Mouse (Mus musculus): ENCODE results near the gene Epb41.

Gene Epb41

DNA sequence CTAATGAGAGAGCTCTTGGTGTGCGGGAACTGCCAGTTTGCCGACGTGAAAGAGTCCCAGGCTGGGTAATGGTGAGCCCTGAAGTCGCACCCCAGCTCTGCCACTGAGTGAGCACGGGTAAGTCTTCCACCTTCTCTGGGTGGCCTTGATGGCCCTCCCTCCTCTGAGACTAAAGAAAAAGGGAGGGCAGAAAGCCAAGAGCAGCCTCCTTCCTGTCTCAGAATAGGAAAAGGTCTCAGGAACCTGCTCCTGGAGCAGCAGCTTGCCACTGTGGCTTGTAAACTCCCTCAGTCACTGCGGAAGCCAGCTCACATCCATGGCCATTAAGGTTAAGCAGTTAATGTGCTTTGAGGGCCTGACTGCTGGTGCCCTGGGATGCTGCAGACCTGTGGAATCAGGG, 189.7 kb downstream of the Epb41 start:
- no peak for DNase-seq (ENCODE audit: low read depth)

- DNase-seq (ENCODE audit: low read depth), result no peak
Observed at GRCm38 (mm10) chr4:131883571-131883970, 191.6 kb downstream of the Epb41 start.

- peak; percentile 29 for DNase-seq (ENCODE audit: low read depth)
Observed at GRCm38 (mm10) chr4:131881306-131881705, 193.8 kb downstream of the Epb41 start.

DNA sequence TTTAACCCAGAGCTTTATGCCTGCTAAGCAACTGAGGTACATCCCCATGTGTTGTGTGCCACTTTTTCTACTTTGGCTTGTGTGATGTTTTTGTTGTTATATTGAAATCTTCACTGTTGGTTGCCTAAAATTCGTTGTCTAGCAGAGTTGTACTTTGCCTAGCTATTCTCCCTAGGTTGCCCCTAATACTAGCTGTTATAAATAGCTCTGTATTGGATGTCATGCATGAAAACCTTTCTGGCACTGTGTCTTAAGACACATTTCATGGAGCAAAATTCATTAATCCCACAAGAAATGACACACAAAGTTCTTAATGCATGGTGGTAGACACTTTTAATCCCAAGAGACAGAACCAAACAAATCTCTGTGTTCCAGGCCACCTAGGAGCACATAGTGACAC, 195.4 kb downstream of the Epb41 start:
- no peak for DNase-seq (ENCODE audit: low read depth)

DNA sequence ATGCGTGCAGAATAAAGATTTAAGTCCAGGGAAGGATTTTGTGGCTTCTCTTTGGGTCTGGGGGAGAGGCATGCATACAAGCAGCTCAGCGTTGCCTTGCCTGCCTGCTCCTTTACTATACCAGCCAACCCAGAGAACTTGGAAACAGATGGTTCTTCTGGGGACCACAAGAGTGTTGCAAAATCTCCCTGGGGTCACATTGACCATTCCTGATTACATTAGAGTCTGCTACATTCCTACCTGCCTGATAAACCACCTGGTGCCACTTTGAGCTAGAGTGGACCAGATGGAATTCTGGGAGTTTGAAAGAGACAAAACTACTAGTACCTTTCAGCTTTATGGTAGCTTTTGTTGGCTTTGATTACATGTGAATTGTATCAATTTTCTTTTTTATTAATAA, 198.3 kb downstream of the Epb41 start:
- no peak for DNase-seq (ENCODE audit: low read depth)

DNA sequence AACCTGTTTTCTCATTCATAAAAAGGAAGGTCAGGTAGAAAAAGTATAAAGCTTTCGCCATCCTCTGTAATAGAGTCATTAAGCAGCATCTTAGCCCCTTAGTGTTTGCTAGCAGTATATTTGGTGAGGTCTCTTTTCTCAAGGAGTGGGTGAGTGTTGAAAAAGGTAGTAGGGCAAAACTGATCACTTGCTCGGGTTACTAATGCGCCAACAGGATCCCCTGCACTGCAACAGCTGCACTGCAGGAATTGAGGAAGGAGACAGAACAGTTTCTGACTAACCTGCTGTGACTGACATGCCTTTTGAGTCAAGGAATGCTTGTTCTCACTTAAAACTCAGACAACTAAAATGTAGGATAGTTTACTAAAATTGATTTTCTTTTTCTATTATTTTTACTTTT, 199.9 kb downstream of the Epb41 start:
- peak; percentile 29 for DNase-seq (ENCODE audit: low read depth)

DNA sequence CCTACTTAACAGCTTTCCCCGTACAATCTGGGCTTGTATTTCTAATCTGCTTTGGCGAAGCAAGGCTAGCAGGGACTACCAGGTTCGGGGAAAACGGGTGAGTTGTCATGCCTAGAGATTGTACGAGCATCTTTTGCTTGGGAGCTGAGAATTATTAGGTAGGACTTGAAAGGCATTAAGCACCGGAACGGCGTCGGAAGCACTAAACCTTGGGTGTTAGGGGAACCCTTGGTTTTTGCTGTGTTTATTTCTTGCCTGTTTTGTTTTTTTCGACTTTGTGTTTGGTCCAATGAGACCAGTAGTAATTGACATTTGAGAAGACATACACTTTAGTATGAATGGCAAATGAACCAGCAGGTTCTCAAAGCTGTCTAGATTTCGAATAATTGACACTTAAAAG, 200.6 kb downstream of the Epb41 start:
- no peak for DNase-seq (ENCODE audit: low read depth)

GRCm38 (mm10) chr4:131874169-131874536, 201.0 kb downstream of the Epb41 start:
- no peak for DNase-seq (ENCODE audit: low read depth)

Data from induced T-regulatory cell, adult 2 months (primary cell).